ENCODE assay signal across 22 mouse cellular contexts in genomic region chr10:39682556-39682955, GRCm38 (mm10). TPM values are rescaled to one million over a fixed set of nuclear protein-coding genes. Genes with fewer than 3 reads are reported as not detected.
DNase-seq lines count a peak whose midpoint lies in the region; ATAC-seq and TF ChIP-seq lines count a peak whose summit lies in the region.
"Had no signal": no experiment of that assay in that cellular context is flagged by ENCODE, and none has a peak within 500 bp of the region (broad histone marks: within the 10 kb centered on the region; RNA-seq: fewer than 3 reads in every experiment).

No protein-coding gene starts in this region.

- H3K9ac ChIP-seq in liver, postnatal 0 days (replicated peaks), result no peak overlapping the region

- no peaks in the 10 kb centered on the region for H3K27me3 ChIP-seq in liver, postnatal 0 days (ENCODE audit: insufficient read depth, low read length)
- H3K27me3 ChIP-seq: CH12.LX, Patski had no signal

- H3K9me3 ChIP-seq in liver, postnatal 0 days (ENCODE audit: low read length), result no peaks in the 10 kb centered on the region
- H3K9me3 ChIP-seq: G1E had no signal

- H3K4me3 ChIP-seq in gastrocnemius, adult 2 months, result no peak overlapping the region
- no peak overlapping the region for H3K4me3 ChIP-seq in liver, postnatal 0 days (ENCODE audit: low read depth, low read length)

- no peak overlapping the region for H3K4me2 ChIP-seq in liver, postnatal 0 days (ENCODE audit: low read depth, low read length)

- no peaks in the 10 kb centered on the region for H3K4me1 ChIP-seq in liver, postnatal 0 days (ENCODE audit: insufficient read depth)

- H3K36me3 ChIP-seq in liver, postnatal 0 days (replicated peaks; ENCODE audit: insufficient read depth, low read length), result no peaks in the 10 kb centered on the region
- H3K36me3 ChIP-seq: G1E had no signal

- intact Hi-C loops in gastrocnemius, postnatal 36 days (cut with DNase I), result loop anchor here (5.0 kb wide), 1 partner anchor 50 kb away; the partner anchor contains the start of gene Rev3l
- intact Hi-C loops in gastrocnemius, adult 2 months (cut with DNase I), result no loop called here

- no peak for TF ChIP-seq EP300 in liver, postnatal 0 days (IDR thresholded peaks at IDR 0.05; ENCODE audit: low read depth)

- TF ChIP-seq CTCF in gastrocnemius, adult 2 months (IDR thresholded peaks at IDR 0.05), result no peak
- TF ChIP-seq CTCF in liver, postnatal 0 days (IDR thresholded peaks at IDR 0.05; ENCODE audit: low read depth), result no peak

- ATAC-seq in liver, postnatal 0 days, result no peak
- ATAC-seq: activated CD4-positive, CD25-positive, alpha-beta regulatory T cell, adult 4 months; CD4-positive, CD25-positive, alpha-beta regulatory T cell, adult 4 months; Patski had no signal

- WGBS in liver, postnatal 0 days (ENCODE audit: insufficient replicate concordance), result 64% methylated on average over 2 of the region's 2 CpGs

- peak; percentile 57 for DNase-seq in gastrocnemius, adult 18-20 months (ENCODE audit: low spot score)
- DNase-seq in gastrocnemius, postnatal 36 days, result no peak
- no peak for DNase-seq in gastrocnemius, adult 2 months
- DNase-seq in gastrocnemius, postnatal 25 days, result no peak
- DNase-seq in heart, adult 11 months, result peak; percentile 31
- no peak for DNase-seq in heart, adult 8-10 months (ENCODE audit: low spot score)
- DNase-seq in skeletal muscle tissue, adult 2 months (ENCODE audit: low read depth, low spot score), result peak; percentile 79
- no peak for DNase-seq in liver, postnatal 0 days
- DNase-seq: adrenal gland, adult 2 months; adrenal gland, adult 8-10 months; adrenal gland, postnatal 10 days; adrenal gland, postnatal 14 days; adrenal gland, postnatal 25 days; adrenal gland, postnatal 36 days; B cell, adult 2 months; cerebellum, adult 11 months; cerebellum, adult 11-12 months had no signal

- peak overlapping the region; percentile 52 for H3K27ac ChIP-seq in gastrocnemius, adult 2 months
- no peak overlapping the region for H3K27ac ChIP-seq in liver, postnatal 0 days (ENCODE audit: low read depth)

RNA-seq across cellular contexts. Expression of gene Rev3l, which starts 49.4 kb away (rescaled TPM):
- 10 to 100 TPM; 17.3 to 19.3 TPM for total RNA-seq in gastrocnemius, adult 18-20 months (2021)
- total RNA-seq in gastrocnemius, postnatal 36 days (2021), result 10 to 100 TPM; 26.6 to 30.6 TPM
- 10 to 100 TPM; 27.0 to 55.3 TPM for total RNA-seq in gastrocnemius, adult 2 months (2021)
- total RNA-seq in gastrocnemius, postnatal 25 days (2021), result 10 to 100 TPM; 24.2 to 27.4 TPM
- 10 to 100 TPM in 1 of 4 experiments, 1 to 10 TPM in 3; 9.1 to 11.0 (median 9.7) TPM for total RNA-seq in heart, adult 8-10 months (2022)
- 2.8 and 2.9 TPM in 2 replicates for polyA plus RNA-seq in liver, postnatal 0 days (2015; fragmentation: Nextera tagmentation; extraction: Ambion mirVana)

Comparison
In these comparisons a context has a peak if more than half of its experiments do, and no peak if none do; other contexts are left out.
1. DNase-seq: peak in gastrocnemius, adult 18-20 months (single experiment), heart, adult 11 months (single experiment) and skeletal muscle tissue, adult 2 months (single experiment); none in gastrocnemius, postnatal 36 days (0 of 2), gastrocnemius, adult 2 months (single experiment), gastrocnemius, postnatal 25 days (single experiment), heart, adult 8-10 months (single experiment) and liver, postnatal 0 days (single experiment).